ENCODE assay signal across 21 mouse cellular contexts in genomic region chr19:44904141-44904720, GRCm38 (mm10). TPM values are rescaled to one million over a fixed set of nuclear protein-coding genes. Genes with fewer than 3 reads are reported as not detected.
DNase-seq lines count a peak whose midpoint lies in the region; ATAC-seq and TF ChIP-seq lines count a peak whose summit lies in the region.
"Had no signal": no experiment of that assay in that cellular context is flagged by ENCODE, and none has a peak within 500 bp of the region (broad histone marks: within the 10 kb centered on the region; RNA-seq: fewer than 3 reads in every experiment).

No protein-coding gene starts in this region.

- no peak for ATAC-seq in hindbrain, embryonic 13.5 days (ENCODE audit: low FRiP score)
- no peak for ATAC-seq in midbrain, embryonic 16.5 days
- ATAC-seq in limb, embryonic 14.5 days (ENCODE audit: low FRiP score, low read depth), result peak; percentile 73; the same call in 1 of the 2 replicates
- ATAC-seq: hindbrain, postnatal 0 days; liver, embryonic 12.5 days; lung, postnatal 0 days had no signal

- DNase-seq in hindbrain, embryonic 10.5 days (ENCODE audit: low spot score), result no peak
- DNase-seq in midbrain, embryonic 10.5 days (ENCODE audit: low spot score), result no peak
- peak; percentile 43 for DNase-seq in limb, embryonic 14.5 days (ENCODE audit: low spot score)
- DNase-seq in layer of hippocampus, adult 9-10 months (ENCODE audit: low spot score), result no peak
- DNase-seq in lung, postnatal 10 days, result no peak
- no peak for DNase-seq in heart, postnatal 25 days (ENCODE audit: low spot score)
- DNase-seq: adrenal gland, adult 8-10 months; cerebellum, adult 11-12 months; gastrocnemius, postnatal 10 days; heart, postnatal 10 days; kidney, postnatal 25 days; right cerebral cortex, postnatal 14 days; thymus, postnatal 4 days had no signal

- H3K27me3 ChIP-seq in hindbrain, embryonic 10.5 days (ENCODE audit: insufficient read depth, poor library complexity, severe bottlenecking), result peaks cover 42% of the 10 kb centered on the region
- peaks cover 23% of the 10 kb centered on the region for H3K27me3 ChIP-seq in hindbrain, embryonic 13.5 days
- peaks cover 88% of the 10 kb centered on the region for H3K27me3 ChIP-seq in midbrain, embryonic 10.5 days (ENCODE audit: low read depth, poor library complexity, severe bottlenecking)
- no peaks in the 10 kb centered on the region for H3K27me3 ChIP-seq in midbrain, embryonic 16.5 days (ENCODE audit: control insufficient read depth, insufficient read depth, low read depth, low read length)
- H3K27me3 ChIP-seq in limb, embryonic 14.5 days (ENCODE audit: control insufficient read depth, insufficient read depth, low read length), result no peaks in the 10 kb centered on the region
- H3K27me3 ChIP-seq: embryonic facial prominence, embryonic 13.5 days; neural tube, embryonic 12.5 days had no signal

- no peaks in the 10 kb centered on the region for H3K9me3 ChIP-seq in hindbrain, embryonic 10.5 days
- H3K9me3 ChIP-seq in hindbrain, embryonic 13.5 days, result no peaks in the 10 kb centered on the region
- no peaks in the 10 kb centered on the region for H3K9me3 ChIP-seq in midbrain, embryonic 10.5 days (replicated peaks)
- H3K9me3 ChIP-seq in midbrain, embryonic 16.5 days (replicated peaks; ENCODE audit: control insufficient read depth, low read length, poor library complexity, severe bottlenecking), result no peaks in the 10 kb centered on the region
- H3K9me3 ChIP-seq in limb, embryonic 14.5 days (ENCODE audit: control insufficient read depth, low read length), result no peaks in the 10 kb centered on the region
- H3K9me3 ChIP-seq: embryonic facial prominence, embryonic 13.5 days; liver, embryonic 12.5 days; megakaryocyte, embryonic 14.5 days; neural tube, embryonic 12.5 days had no signal

- WGBS in hindbrain, embryonic 10.5 days, result 39% methylated on average over 6 of the region's 6 CpGs
- WGBS in hindbrain, embryonic 13.5 days, result 45% methylated on average over 6 of the region's 6 CpGs
- 29% methylated on average over 6 of the region's 6 CpGs for WGBS in midbrain, embryonic 10.5 days
- 35% methylated on average over 6 of the region's 6 CpGs for WGBS in midbrain, embryonic 16.5 days
- WGBS in limb, embryonic 14.5 days, result 34% methylated on average over 6 of the region's 6 CpGs

- intact Hi-C loops in heart, postnatal 25 days (cut with DNase I), result no loop called here

- TF ChIP-seq POLR2A in limb, embryonic 14.5 days (IDR thresholded peaks at IDR 0.05; ENCODE audit: borderline replicate concordance, extremely low read depth, insufficient read depth, insufficient read length), result no peak

- H3K36me3 ChIP-seq in hindbrain, embryonic 10.5 days, result no peaks in the 10 kb centered on the region
- H3K36me3 ChIP-seq in hindbrain, embryonic 13.5 days, result no peaks in the 10 kb centered on the region
- no peaks in the 10 kb centered on the region for H3K36me3 ChIP-seq in midbrain, embryonic 10.5 days
- H3K36me3 ChIP-seq in midbrain, embryonic 16.5 days (ENCODE audit: control insufficient read depth, insufficient read depth, low read length), result no peaks in the 10 kb centered on the region
- H3K36me3 ChIP-seq in limb, embryonic 14.5 days (ENCODE audit: control insufficient read depth, insufficient read depth, low read length), result no peaks in the 10 kb centered on the region
- H3K36me3 ChIP-seq: embryonic facial prominence, embryonic 13.5 days; liver, embryonic 12.5 days; neural tube, embryonic 12.5 days had no signal

- H3K4me3 ChIP-seq in hindbrain, embryonic 10.5 days, result no peak overlapping the region
- H3K4me3 ChIP-seq in hindbrain, embryonic 13.5 days, result no peak overlapping the region
- H3K4me3 ChIP-seq in midbrain, embryonic 10.5 days, result no peak overlapping the region
- H3K4me3 ChIP-seq in midbrain, embryonic 16.5 days (ENCODE audit: low read depth, low read length), result no peak overlapping the region
- no peak overlapping the region for H3K4me3 ChIP-seq in limb, embryonic 14.5 days (replicated peaks; ENCODE audit: low read length)
- H3K4me3 ChIP-seq: embryonic facial prominence, embryonic 13.5 days; liver, embryonic 12.5 days; megakaryocyte, embryonic 14.5 days; neural tube, embryonic 12.5 days had no signal

- no peak overlapping the region for H3K4me2 ChIP-seq in hindbrain, embryonic 13.5 days
- no peak overlapping the region for H3K4me2 ChIP-seq in midbrain, embryonic 16.5 days (ENCODE audit: low read length)
- no peak overlapping the region for H3K4me2 ChIP-seq in limb, embryonic 14.5 days (replicated peaks; ENCODE audit: low read depth, low read length, severe bottlenecking)
- H3K4me2 ChIP-seq: embryonic facial prominence, embryonic 13.5 days; liver, embryonic 12.5 days; neural tube, embryonic 12.5 days had no signal

- H3K9ac ChIP-seq in hindbrain, embryonic 13.5 days, result no peak overlapping the region
- H3K9ac ChIP-seq in midbrain, embryonic 16.5 days (ENCODE audit: low read depth, low read length), result no peak overlapping the region
- H3K9ac ChIP-seq in limb, embryonic 14.5 days (ENCODE audit: low read depth, low read length, severe bottlenecking), result no peak overlapping the region
- H3K9ac ChIP-seq: embryonic facial prominence, embryonic 13.5 days; liver, embryonic 12.5 days; neural tube, embryonic 12.5 days had no signal

- H3K4me1 ChIP-seq in hindbrain, embryonic 10.5 days (replicated peaks), result peaks cover 73% of the 10 kb centered on the region
- peaks cover 33% of the 10 kb centered on the region for H3K4me1 ChIP-seq in hindbrain, embryonic 13.5 days (replicated peaks)
- H3K4me1 ChIP-seq in midbrain, embryonic 10.5 days, result peaks cover 60% of the 10 kb centered on the region
- H3K4me1 ChIP-seq in midbrain, embryonic 16.5 days (ENCODE audit: control insufficient read depth, insufficient read depth, low read length), result peaks cover 18% of the 10 kb centered on the region
- H3K4me1 ChIP-seq in limb, embryonic 14.5 days (ENCODE audit: control insufficient read depth, insufficient read depth, low read length), result no peaks in the 10 kb centered on the region

- H3K27ac ChIP-seq in hindbrain, embryonic 10.5 days, result 0 out of 2 replicates have a peak overlapping the region, but pooled peaks have one; percentile 6
- no peak overlapping the region for H3K27ac ChIP-seq in hindbrain, embryonic 13.5 days
- 0 out of 2 replicates have a peak overlapping the region, but pooled peaks have one; percentile 33 for H3K27ac ChIP-seq in midbrain, embryonic 10.5 days (replicated peaks)
- no peak overlapping the region for H3K27ac ChIP-seq in midbrain, embryonic 16.5 days (ENCODE audit: low read length)
- no peak overlapping the region for H3K27ac ChIP-seq in limb, embryonic 14.5 days (replicated peaks; ENCODE audit: low read depth, low read length)
- H3K27ac ChIP-seq: embryonic facial prominence, embryonic 13.5 days; hindbrain, postnatal 0 days; liver, embryonic 12.5 days; neural tube, embryonic 12.5 days had no signal

RNA-seq across cellular contexts. Expression of gene Slf2, which starts 26.7 kb away (rescaled TPM):
- 28.1 and 39.3 TPM in 2 replicates for polyA plus RNA-seq in hindbrain, embryonic 10.5 days (2016; fragmentation: Nextera tagmentation; extraction: Ambion mirVana)
- polyA plus RNA-seq in hindbrain, embryonic 13.5 days (2015; fragmentation: Nextera tagmentation; extraction: Ambion mirVana), result 29.8 and 30.5 TPM in 2 replicates
- polyA plus RNA-seq in midbrain, embryonic 10.5 days (2016; fragmentation: Nextera tagmentation; extraction: Ambion mirVana), result 37.2 and 39.1 TPM in 2 replicates
- polyA plus RNA-seq in midbrain, embryonic 16.5 days (2015; fragmentation: Nextera tagmentation; extraction: Ambion mirVana), result 30.3 and 35.7 TPM in 2 replicates
- polyA plus RNA-seq in limb, embryonic 14.5 days (2012; rRNA removed), result 28.3 and 35.0 TPM in 2 replicates
- polyA plus RNA-seq in limb, embryonic 14.5 days (2014; fragmentation: Nextera tagmentation; extraction: Ambion mirVana), result 39.1 and 41.6 TPM in 2 replicates
- total RNA-seq in heart, postnatal 25 days (2021), result 10 to 100 TPM; 18.4 to 22.0 TPM

Comparison
In these comparisons a context has a peak if more than half of its experiments do, and no peak if none do; other contexts are left out.
1. H3K27ac ChIP-seq: peak in hindbrain, embryonic 10.5 days (single experiment) and midbrain, embryonic 10.5 days (single experiment); none in hindbrain, embryonic 13.5 days (single experiment), midbrain, embryonic 16.5 days (single experiment) and limb, embryonic 14.5 days (single experiment).